Mouse (Mus musculus) midbrain, embryonic 14.5 days (tissue): Measurements from ENCODE around the gene Map4k4. TPM values are rescaled to one million over a fixed set of nuclear protein-coding genes. Genes with fewer than 3 reads are reported as not detected.

Experiments
- ATAC-seq: fragments of 200-750 bp; cut with Nextera tagmentation; 2 replicates; pipeline ENCODE4 v1.8.0; 2017; ENCODE audit warnings: moderate number of reproducible peaks, moderate library complexity; ENCODE audit not compliant: low FRiP score, low TSS enrichment
- DNase-seq: peaks from one replicate; pipeline ENCODE4 v3.0.0-alpha.2; 2015
- H3K27ac ChIP-seq: fragments of 300-500 bp; sonication (generic); replicated peaks from 2 replicates; pipeline ENCODE4 v1.5.1; 2014; ENCODE audit warnings: mild to moderate bottlenecking, low read depth, low read length, moderate library complexity
- H3K27me3 ChIP-seq: fragments of 300-500 bp; sonication (generic); 2 replicates; pipeline ENCODE4 v1.6.1; 2014; ENCODE audit warnings: low read length, control low read depth, mixed read lengths; ENCODE audit not compliant: control insufficient read depth, insufficient read depth
- H3K36me3 ChIP-seq: fragments of 300-500 bp; sonication (generic); 2 replicates; pipeline ENCODE4 v1.6.1; 2014; ENCODE audit warnings: low read length, control low read depth; ENCODE audit not compliant: control insufficient read depth, insufficient read depth
- H3K4me1 ChIP-seq: fragments of 300-500 bp; sonication (generic); 2 replicates; pipeline ENCODE4 v1.6.1; 2014; ENCODE audit warnings: mild to moderate bottlenecking, antibody characterized with exemption, low read length, control low read depth; ENCODE audit not compliant: control insufficient read depth, insufficient read depth
- H3K4me2 ChIP-seq: fragments of 300-500 bp; sonication (generic); 2 replicates; pipeline ENCODE4 v1.6.1; 2014; ENCODE audit warnings: mild to moderate bottlenecking, low read length, moderate library complexity
- H3K4me3 ChIP-seq: fragments of 300-500 bp; sonication (generic); replicated peaks from 2 replicates; pipeline ENCODE4 v1.5.1; 2014; ENCODE audit warnings: low read depth, low read length
- H3K9ac ChIP-seq: fragments of 300-500 bp; sonication (generic); replicated peaks from 2 replicates; pipeline ENCODE4 v1.6.1; 2014; ENCODE audit warnings: mild to moderate bottlenecking, low read length, moderate library complexity
- H3K9me3 ChIP-seq: fragments of 300-500 bp; sonication (generic); 2 replicates; pipeline ENCODE4 v1.6.1; 2016; ENCODE audit warnings: low read length, control low read depth, mixed read lengths; ENCODE audit not compliant: control insufficient read depth
- WGBS: fragments of 180-500 bp; shearing (Covaris S2); extraction: QIAGEN DNeasy Blood & Tissue Kit; methylation state at CpG from one replicate; pipeline ENCODE4 v1.1.7; 2014; 5-methylcytosine and 5-hydroxymethylcytosine counted together
- polyA plus RNA-seq: library from polyadenylated mRNA; unstranded; fragments of >200 nt; fragmentation: Nextera tagmentation; extraction: Ambion mirVana; gene quantifications from 2 replicates; pipeline ENCODE4 v1.2.1, GENCODE M21; 2014

Gene Map4k4
- polyA plus RNA-seq, 1 experiment from 2014 or later: 56.7 TPM

GRCm38 (mm10) chr1:40023206-40023605 is 122.5 kb downstream of the Map4k4 start:
- Histone ChIP-seq H3K4me3 (no peak overlapping the region), H3K9me3 (no peaks in the 10 kb centered on the region), H3K27me3 (no peaks in the 10 kb centered on the region), H3K36me3 (peaks cover 95% of the 10 kb centered on the region), H3K9ac (no peak overlapping the region), H3K27ac (no peak overlapping the region), H3K4me2 (no peak overlapping the region), H3K4me1 (no peaks in the 10 kb centered on the region)
- ATAC-seq (no peak), DNase-seq (no peak)
- 97% methylated on average over 15 of the region's 15 CpGs for WGBS

- Histone ChIP-seq H3K4me2 (no peak overlapping the region), H3K4me3 (no peak overlapping the region), H3K9ac (no peak overlapping the region), H3K9me3 (no peaks in the 10 kb centered on the region), H3K27ac (no peak overlapping the region), H3K4me1 (no peaks in the 10 kb centered on the region), H3K36me3 (peaks cover 93% of the 10 kb centered on the region), H3K27me3 (no peaks in the 10 kb centered on the region)
- WGBS: 81% methylated on average over 3 of the region's 3 CpGs
- DNase-seq: no peak
- ATAC-seq: no peak
Observed at GRCm38 (mm10) chr1:40023748-40024147, 123.0 kb downstream of the Map4k4 start.

GRCm38 (mm10) chr1:40024554-40025320 is 124.0 kb downstream of the Map4k4 start:
- WGBS: 96% methylated on average over 27 of the region's 27 CpGs
- Histone ChIP-seq H3K27ac (no peak overlapping the region), H3K36me3 (peaks cover 84% of the 10 kb centered on the region), H3K9me3 (no peaks in the 10 kb centered on the region), H3K4me1 (no peaks in the 10 kb centered on the region), H3K4me2 (no peak overlapping the region), H3K4me3 (no peak overlapping the region), H3K27me3 (no peaks in the 10 kb centered on the region), H3K9ac (no peak overlapping the region)
- no peak for DNase-seq
- ATAC-seq: no peak

- H3K9ac ChIP-seq: no peak overlapping the region
- H3K4me1 ChIP-seq: no peaks in the 10 kb centered on the region
- peaks cover 77% of the 10 kb centered on the region for H3K36me3 ChIP-seq
- DNase-seq (no peak), ATAC-seq (no peak)
- 95% methylated on average over 5 of the region's 5 CpGs for WGBS
- H3K4me2 ChIP-seq: no peak overlapping the region
- H3K4me3 ChIP-seq: no peak overlapping the region
- H3K27ac ChIP-seq: no peak overlapping the region
- H3K9me3 ChIP-seq: no peaks in the 10 kb centered on the region
- no peaks in the 10 kb centered on the region for H3K27me3 ChIP-seq
Observed at GRCm38 (mm10) chr1:40025416-40025815, 124.7 kb downstream of the Map4k4 start.

- DNase-seq: no peak
- Histone ChIP-seq H3K4me2 (no peak overlapping the region), H3K4me1 (no peaks in the 10 kb centered on the region), H3K9ac (no peak overlapping the region), H3K4me3 (no peak overlapping the region), H3K9me3 (no peaks in the 10 kb centered on the region), H3K27ac (no peak overlapping the region), H3K36me3 (peaks cover 62% of the 10 kb centered on the region), H3K27me3 (no peaks in the 10 kb centered on the region)
- no peak for ATAC-seq
- 92% methylated on average over 7 of the region's 7 CpGs for WGBS
Observed at GRCm38 (mm10) chr1:40027116-40027620, 126.5 kb downstream of the Map4k4 start.

- H3K9me3 ChIP-seq: no peaks in the 10 kb centered on the region
- peak; percentile 28; the same call in 1 of the 2 replicates for ATAC-seq
Observed at GRCm38 (mm10) chr1:40028207-40028998, 127.7 kb downstream of the Map4k4 start.

GRCm38 (mm10) chr1:40029597-40029996 is 128.9 kb downstream of the Map4k4 start:
- H3K9ac ChIP-seq: no peak overlapping the region
- WGBS: 93% methylated on average over 5 of the region's 5 CpGs
- ATAC-seq: no peak

More at GRCm38 (mm10) chr1:40028207-40028998, 127.7 kb downstream of the Map4k4 start:
- DNase-seq: no peak
- Histone ChIP-seq H3K4me3 (no peak overlapping the region), H3K4me1 (no peaks in the 10 kb centered on the region), H3K9ac (no peak overlapping the region), H3K4me2 (no peak overlapping the region), H3K27ac (no peak overlapping the region), H3K36me3 (peaks cover 50% of the 10 kb centered on the region), H3K27me3 (no peaks in the 10 kb centered on the region)
- WGBS: 84% methylated on average over 12 of the region's 12 CpGs

GRCm38 (mm10) chr1:40030287-40030975 is 129.7 kb downstream of the Map4k4 start:
- no peaks in the 10 kb centered on the region for H3K9me3 ChIP-seq
- ATAC-seq: no peak
- no peaks in the 10 kb centered on the region for H3K4me1 ChIP-seq
- H3K4me2 ChIP-seq: no peak overlapping the region
- H3K4me3 ChIP-seq: no peak overlapping the region
- 88% methylated on average over 14 of the region's 14 CpGs for WGBS
- no peak overlapping the region for H3K27ac ChIP-seq
- H3K36me3 ChIP-seq: peaks cover 31% of the 10 kb centered on the region
- H3K9ac ChIP-seq: no peak overlapping the region
- DNase-seq: no peak
- H3K27me3 ChIP-seq: no peaks in the 10 kb centered on the region

More at GRCm38 (mm10) chr1:40029597-40029996, 128.9 kb downstream of the Map4k4 start:
- H3K9me3 ChIP-seq: no peaks in the 10 kb centered on the region
- DNase-seq: no peak
- no peaks in the 10 kb centered on the region for H3K4me1 ChIP-seq
- H3K27me3 ChIP-seq: no peaks in the 10 kb centered on the region
- no peak overlapping the region for H3K27ac ChIP-seq
- H3K4me2 ChIP-seq: no peak overlapping the region
- peaks cover 39% of the 10 kb centered on the region for H3K36me3 ChIP-seq
- H3K4me3 ChIP-seq: no peak overlapping the region
